Mouse (Mus musculus) right cerebral cortex, postnatal 14 days (tissue): Measurements from ENCODE around the gene Arhgef3.

Source experiments
- DNase-seq: peaks from one replicate; pipeline ENCODE4 v3.0.0; 2022

Gene Arhgef3

DNA sequence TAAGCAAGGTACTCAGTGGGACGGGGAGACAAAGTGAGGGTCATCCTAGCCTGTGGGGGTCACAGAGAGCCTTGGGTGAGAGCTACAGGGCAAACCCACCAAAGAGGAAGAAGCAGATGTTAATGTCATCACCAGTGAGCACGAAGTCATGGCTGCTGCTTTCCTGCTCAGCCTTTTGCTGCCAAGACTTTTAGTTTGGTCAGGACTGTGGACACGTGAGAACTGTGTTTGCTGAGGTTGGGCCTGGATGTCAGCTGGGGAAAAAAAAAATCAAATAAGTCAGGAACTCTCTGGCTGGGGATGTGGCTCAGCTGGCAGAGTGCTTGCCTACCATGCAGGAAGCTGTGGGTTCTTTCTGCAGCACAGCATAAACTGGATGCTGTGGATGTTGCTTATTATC lies 213.2 kb downstream of the Arhgef3 start:
- DNase-seq: no peak

DNA sequence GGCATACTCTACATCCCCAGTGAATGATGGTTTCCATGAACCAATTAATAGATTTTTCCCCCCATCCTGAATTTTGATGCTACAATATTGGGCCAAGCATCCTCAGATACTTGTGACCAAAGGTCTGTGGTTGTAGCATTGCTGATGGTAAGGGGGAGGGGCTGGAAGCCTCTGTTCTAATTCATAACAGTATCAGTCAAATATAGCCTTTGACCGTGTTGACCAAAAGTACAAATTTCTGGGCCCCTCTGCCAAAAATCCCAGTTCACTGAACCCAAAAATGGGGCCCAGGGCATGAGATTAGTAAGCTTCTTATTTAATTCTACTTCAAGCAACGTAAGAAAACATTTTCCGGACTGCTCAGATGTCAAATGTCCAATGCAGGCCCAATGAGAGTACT lies 214.3 kb downstream of the Arhgef3 start:
- DNase-seq: no peak

DNA sequence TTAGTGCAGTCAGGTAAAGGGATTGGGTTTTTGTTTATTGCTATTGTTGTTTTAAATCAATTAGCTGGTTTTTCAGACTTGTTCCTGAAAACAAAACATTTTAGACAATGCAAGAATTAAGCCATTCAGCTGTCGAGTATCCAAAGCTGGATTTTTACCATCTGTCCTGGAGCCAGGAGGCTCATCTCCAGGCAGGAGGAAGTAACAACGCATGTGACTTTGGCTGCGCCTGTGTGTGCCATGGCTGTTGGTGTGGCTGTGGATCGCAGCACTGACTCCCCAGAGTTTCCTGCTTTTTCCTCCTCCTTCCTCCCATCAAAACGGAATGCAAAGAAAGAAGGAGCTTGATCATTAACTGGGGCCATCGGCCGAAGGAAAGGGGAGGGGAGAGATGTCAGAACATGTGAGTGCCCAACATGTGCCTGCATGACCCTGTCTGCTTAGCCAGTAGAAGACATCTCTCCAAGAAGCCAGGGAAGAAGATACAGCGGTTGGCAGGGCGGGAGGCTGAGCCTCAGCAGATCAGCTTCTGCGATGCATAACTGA lies 216.9 kb downstream of the Arhgef3 start:
- DNase-seq: no peak

DNA sequence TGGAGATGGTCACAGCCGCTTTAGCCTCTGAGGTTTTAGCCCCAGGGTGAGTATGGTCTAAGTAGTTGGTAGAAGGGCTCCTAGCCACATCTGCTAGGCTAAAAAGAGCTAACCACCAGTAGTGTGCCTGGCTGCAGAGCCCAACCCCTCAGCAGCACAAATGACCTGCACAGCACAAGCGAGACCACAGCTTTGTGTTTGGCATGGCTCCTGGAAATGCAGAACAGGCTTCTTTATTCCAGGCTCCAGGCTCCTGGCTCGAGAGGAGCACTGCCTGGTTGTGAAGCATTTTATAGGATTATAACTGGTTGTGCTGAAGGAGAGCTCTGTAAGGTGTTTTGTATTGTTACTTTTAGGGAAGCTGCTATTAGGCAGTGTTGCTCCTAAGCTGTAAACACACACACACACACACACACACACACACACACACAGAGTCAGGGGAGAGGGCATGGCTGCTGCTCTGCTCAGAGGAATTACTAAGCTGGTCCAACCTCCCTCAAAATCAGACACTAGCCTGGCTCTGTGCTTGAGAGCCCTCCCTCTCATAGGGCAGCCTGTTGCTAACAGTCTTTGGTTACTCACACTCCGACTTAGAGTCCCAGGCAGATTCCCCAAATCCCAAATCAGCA lies 217.8 kb downstream of the Arhgef3 start:
- no peak for DNase-seq

DNA sequence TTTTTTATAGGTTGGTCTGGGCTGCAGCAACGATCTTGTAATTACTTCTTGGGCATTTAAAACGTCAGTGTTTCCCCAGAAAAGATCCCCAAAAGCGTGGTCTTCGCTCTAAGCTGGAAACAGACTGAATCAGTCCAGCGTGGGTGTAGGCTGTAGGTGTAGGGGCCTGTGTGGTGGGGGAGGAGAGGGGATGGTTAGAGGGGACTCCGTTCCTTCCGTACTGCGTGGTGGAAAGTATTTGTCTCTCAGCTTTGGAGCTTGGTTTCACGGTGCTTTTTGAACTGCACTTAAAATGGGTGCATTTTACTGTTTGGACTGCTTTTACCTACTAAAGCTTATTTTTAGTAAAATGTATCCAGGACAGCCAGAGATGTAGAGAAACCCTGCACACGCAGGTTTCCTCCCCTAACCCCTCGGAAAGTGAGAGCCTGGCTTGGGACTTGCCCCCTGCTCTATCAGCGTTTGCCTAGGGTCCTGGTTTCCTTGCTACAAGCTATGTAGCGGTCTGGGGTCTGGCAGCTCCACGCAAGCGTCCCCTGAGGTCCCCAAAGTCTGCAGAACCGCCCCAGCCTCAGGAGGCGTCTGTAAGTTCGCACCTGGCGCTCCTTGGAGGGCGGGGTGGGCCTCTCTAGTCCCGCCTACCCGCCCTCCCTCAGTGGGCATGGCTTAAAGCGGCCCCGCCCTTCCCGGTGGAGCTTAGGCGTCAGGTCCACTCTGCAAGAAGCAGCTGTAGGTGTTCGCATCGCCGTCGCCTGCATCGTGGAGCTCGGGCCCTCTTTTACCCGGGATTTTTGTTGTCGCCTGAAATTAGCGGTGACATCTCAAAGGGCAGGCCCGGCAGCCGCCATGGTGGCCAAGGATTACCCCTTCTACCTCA lies 220.9 kb downstream of the Arhgef3 start:
- peak; percentile 85 for DNase-seq

DNA sequence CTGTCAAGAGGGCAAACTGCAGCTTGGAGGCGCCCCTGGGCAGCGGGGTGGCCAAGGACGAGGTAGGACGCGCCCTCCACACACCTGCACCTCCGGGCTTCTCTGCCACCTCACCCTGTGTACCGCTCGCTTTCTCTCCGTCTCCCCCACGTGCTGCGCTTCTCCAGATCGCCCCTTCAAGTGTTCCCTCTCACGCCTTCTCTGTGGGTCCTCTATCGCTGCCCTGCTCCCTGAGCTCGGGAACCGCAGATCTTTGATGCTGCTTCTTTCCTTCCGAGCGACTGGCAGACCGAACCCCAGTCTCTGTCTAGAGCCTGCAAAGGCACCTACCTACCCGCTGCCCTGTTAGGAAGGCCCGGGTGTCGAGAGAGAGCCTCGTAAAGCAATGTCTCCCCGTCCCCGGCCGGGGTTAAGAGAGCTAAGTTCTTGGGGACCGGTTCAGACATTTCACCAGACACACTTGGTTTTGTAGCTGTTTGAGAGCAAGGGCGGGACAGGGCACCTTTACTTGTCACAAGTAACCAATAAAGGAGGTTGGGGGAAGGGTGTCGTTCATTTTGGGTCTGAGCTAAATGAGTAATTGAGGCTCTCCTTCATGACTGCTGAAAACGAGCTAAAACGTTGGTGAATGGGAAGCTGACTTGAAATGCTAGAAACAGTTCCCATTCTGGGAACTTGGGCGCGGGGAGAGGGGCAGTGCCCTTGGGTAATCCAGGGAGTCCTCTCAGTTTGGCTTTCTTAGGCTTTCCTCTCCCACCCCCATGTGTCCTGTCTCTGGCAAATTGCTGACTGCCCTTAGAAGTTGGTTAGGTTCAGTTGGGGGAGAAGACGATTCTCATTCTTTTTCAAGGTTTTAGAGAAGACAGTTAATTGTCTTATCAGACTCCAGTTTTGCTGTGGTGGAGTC lies 221.8 kb downstream of the Arhgef3 start:
- DNase-seq: peak; percentile 31

GRCm38 (mm10) chr14:27337156-27337555 lies 222.5 kb downstream of the Arhgef3 start:
- no peak for DNase-seq

DNA sequence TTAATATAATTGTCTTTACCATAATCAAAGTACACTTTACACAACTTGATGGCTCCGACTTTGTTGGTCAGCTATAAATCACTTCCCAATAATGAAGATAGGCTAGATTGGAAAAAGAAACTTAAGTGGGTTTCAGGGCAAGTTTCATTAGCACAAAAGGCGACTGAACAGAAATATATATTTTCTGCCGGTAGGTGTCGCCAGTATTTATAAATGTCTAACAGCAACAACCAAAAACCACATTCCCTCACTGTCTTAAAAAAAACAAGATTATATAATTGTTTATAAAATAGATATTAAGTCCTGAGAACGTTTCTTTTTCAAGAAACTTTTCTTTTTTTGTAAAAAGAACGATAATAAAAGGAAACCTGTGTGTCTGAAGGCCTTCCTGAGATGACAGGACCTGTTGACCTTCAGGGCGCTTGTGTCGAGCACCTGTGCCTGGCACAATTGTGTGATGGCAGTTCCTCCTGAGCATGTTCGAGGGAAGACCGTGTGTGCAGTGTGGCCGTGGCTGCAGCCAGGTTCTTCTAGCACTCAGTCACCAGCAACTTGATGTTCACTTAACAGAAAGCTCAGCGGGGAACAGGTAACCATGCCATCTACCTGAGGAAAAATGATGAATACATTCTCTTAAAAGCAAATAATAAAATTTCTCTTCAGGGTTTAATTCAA lies 223.5 kb downstream of the Arhgef3 start:
- DNase-seq: peak; percentile 34

DNA sequence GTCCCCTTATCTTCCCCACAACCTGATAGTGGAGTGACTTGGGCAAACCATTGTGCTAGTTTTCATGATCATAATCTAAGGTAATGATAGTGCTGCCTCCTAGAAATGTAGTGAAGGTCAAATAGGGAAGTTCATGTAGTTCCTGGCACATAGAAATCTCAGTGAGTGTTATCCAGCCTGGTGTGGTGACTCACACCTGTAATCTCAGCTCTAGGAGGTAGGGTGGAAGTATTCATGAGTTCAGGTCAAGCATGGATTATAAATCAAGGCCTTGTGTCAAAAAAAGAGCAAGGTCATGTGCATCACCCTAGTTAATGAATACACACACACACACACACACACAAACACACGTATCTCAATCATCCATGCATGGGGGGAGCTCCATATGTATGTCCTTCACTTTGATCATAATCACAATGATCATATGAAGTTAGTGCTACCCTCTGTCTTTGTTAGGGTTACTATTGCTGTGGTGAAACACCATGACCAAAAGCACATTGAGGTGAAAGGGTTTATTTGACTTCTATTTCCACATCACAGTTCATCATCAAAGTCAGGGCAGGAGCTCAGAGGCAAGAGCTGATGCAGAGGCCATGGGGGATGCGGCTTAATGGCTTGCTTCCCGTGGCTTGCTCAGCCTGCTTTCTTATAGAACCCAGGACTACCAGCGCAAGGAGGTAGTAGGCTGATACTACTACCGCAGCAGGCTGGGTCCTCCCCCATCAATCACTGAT lies 226.2 kb downstream of the Arhgef3 start:
- no peak for DNase-seq

- DNase-seq: no peak
Measured at GRCm38 (mm10) chr14:27341486-27341885, 226.8 kb downstream of the Arhgef3 start.

GRCm38 (mm10) chr14:27342451-27342850 lies 227.8 kb downstream of the Arhgef3 start:
- no peak for DNase-seq

DNA sequence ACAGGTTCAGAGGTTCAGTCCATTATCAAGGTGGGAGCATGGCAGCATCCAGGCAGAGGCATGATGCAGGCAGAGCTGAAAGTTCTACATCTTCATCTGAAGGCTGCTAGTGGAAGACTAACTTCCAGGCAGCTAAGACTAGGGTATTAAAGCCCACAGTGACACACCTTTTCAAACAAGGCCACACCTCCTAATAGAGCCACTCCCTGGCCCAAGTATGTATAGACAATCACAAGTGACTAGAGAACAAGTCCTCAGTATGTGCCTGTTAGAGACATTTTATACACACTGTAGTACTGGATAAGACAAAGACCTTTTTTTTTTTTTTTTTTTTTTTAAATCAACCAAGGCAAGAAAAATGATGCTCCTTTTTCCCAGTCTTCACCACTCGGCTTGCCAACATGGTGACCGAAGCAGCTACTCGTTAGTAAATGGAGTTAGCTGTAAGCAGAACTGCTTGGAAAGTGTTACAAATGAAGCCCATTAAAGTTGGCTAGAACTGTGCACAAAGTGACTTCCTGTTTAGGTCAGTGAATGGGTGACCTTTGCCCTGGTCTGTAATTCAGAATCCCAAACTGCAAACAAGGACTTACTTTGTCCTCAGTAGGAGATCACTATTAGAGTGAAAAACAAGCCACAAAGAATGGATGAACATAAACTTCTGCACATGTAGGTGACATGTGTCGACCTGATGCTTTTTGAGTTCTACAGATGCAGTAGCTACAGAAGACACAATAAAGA lies 229.7 kb downstream of the Arhgef3 start:
- no peak for DNase-seq

DNA sequence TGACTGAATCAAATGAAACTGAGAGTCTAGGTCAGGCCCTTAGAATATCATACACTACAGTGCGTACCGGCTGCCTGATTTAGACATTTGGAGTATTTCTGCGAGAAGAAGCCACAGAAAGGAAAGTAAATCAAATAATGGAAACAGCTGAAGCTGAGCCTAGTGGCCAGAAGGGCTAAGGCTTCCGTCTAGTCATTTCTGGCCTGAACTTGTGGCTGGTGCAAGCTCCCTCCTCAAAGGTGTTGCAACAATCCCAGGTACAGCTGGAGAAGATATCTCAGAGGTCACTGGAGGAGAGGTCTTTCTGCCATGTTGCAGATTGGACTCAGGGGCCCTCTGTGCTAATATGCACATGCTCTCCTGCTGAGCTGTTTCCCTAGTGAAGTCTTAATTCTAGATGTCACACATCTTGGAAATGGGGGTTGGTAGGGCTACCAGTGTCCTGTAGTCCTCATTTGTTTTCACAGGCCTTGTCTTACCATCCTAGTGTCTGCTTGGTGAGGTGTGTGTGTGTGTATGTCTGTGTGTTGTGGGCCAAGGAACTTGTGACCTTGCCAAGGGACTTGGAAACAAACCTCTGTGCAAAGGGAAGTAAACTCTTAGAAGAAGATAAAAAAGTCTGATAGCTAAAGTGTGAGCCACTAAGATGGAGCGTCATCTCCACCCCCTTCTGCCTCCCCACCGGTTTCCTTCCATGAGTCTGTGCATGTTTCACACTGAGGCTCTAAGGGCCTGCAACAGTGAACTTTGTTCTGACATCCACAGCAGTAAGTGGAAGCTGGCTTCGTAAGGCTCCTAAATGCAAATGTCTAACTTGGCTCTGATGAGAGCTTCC lies 230.6 kb downstream of the Arhgef3 start:
- DNase-seq: no peak

- DNase-seq: no peak
Measured at GRCm38 (mm10) chr14:27347224-27347623, 232.5 kb downstream of the Arhgef3 start.

GRCm38 (mm10) chr14:27347666-27348065 lies 233.0 kb downstream of the Arhgef3 start:
- DNase-seq: no peak

DNA sequence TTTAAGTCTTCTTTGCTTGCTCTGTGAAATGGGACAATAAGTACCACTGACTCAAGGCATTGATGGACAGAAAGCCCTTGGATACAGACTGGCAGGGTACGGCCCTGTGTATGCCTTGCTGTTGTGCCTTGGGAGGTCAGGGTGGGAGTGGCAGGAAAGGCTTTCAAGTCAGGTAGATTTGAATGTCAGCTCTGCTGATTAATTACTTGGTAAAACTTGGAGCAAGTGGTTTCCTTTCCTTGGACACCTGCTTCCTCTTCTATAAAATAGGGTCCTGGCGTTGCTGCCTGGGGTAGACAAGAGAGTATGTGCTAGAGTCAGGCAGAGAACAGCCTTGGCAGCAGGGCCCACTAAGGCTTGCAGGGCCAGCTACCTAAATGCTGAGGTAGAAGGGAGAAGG lies 233.4 kb downstream of the Arhgef3 start:
- no peak for DNase-seq

GRCm38 (mm10) chr14:27348656-27349055 lies 234.0 kb downstream of the Arhgef3 start:
- DNase-seq: no peak

- no peak for DNase-seq
Measured at GRCm38 (mm10) chr14:27349120-27349519, 234.4 kb downstream of the Arhgef3 start.

- no peak for DNase-seq
Measured at GRCm38 (mm10) chr14:27349828-27350729, 235.4 kb downstream of the Arhgef3 start.
